Mouse (Mus musculus): ENCODE data around the gene Ubqln4. TPM values are rescaled to one million over a fixed set of nuclear protein-coding genes. Genes with fewer than 3 reads are reported as not detected.

Ubqln4 gene
- total and polyA plus RNA-seq, 3 experiments = 43.6 to 171 (median 83.0) TPM

DNA sequence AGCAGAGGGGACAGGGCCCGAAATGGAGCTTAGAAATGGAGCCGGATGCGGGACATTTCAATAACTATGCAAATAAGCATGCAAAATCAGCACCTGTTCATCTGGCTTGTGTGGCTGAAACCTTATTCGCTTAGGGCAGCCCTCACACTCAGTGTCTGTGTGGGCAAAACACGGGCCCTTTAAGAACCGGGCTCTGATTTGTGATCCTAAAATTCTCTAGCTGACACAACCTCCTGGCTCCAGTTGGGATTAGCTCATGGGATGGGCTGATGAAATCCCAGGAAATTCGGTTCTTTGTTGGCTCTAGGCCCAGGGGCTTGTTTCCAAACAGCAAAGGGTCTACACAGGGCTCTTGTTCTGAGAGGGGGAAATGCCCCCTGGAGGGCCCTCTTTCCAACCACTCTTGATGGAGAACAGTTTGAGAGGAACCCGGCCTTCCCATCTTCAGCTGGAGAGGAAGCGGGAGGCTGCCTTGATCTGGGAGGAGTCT, 62.4 kb downstream of the Ubqln4 start:
- H3K4me1 ChIP-seq (ENCODE audit: control insufficient read depth in 1 of 2, insufficient read depth in 2 of 2, low read length in 2 of 2) = peaks cover 22 to 26% of the 10 kb centered on the region in 2 experiments

DNA sequence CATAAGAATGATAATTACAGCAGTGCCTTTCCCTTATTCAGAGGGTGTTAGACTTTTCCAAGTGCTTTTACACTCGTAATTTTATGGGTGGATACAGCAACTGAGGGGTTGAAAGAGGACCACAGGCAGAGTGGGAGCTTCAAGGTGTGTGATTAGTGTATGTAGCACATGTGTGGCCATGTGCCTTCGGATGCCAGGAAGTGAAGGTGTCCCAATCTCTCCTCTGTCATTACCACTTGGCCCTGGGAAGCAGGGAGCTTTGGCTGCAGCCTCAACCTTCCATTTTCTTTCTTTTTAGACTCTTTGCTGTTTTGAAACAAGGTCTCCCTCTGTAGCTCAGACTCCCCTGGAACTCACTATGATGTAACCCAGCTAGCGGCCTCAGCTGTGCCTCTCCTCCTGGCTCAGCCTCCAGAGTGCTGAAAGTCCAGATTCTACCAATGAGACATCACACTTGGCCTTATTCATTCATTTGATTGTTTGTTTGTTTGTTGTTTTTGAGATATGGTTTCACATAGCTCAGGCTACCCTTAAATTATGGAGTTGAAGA, 63.5 kb downstream of the Ubqln4 start:
- Histone ChIP-seq H3K27ac (ENCODE audit: control insufficient read depth, low read depth, low read length) (no peak overlapping the region), H3K36me3 (ENCODE audit: control insufficient read depth in 1 of 2, insufficient read depth in 2 of 2, low read length in 2 of 2) (peaks cover 0 to 24% of the 10 kb centered on the region in 2 experiments; a peak in 2 of 4 replicates), H3K4me1 (ENCODE audit: control insufficient read depth in 1 of 2, insufficient read depth in 2 of 2, low read length in 2 of 2) (peaks cover 20 to 21% of the 10 kb centered on the region in 2 experiments), H3K9ac (ENCODE audit: control insufficient read depth, low read depth, low read length, poor library complexity, severe bottlenecking) (no peak overlapping the region), H3K27me3 (ENCODE audit: control insufficient read depth in 1 of 2, insufficient read depth in 2 of 2, low read length in 2 of 2) (no peaks in the 10 kb centered on the region), H3K9me3 (replicated peaks; ENCODE audit: insufficient read depth, low read length) (no peaks in the 10 kb centered on the region), H3K79me2 (ENCODE audit: control insufficient read depth, insufficient read depth, low read length, poor library complexity) (peaks cover 19% of the 10 kb centered on the region), H3K4me3 (ENCODE audit: control insufficient read depth in 1 of 2, insufficient read depth in 1 of 2, low read depth in 2 of 2, low read length in 2 of 2) (no peak overlapping the region)
- TF ChIP-seq UBTF (IDR thresholded peaks at IDR 0.05; ENCODE audit: borderline replicate concordance, insufficient read depth, low read depth, low read length) (no peak), POLR2A (IDR thresholded peaks at IDR 0.05; ENCODE audit: control insufficient read depth in 1 of 2, insufficient read depth in 1 of 2, low read depth in 1 of 2, low read length in 2 of 2, poor library complexity in 1 of 2) (no peak), ZNF384 (IDR thresholded peaks at IDR 0.05; ENCODE audit: low read depth, low read length) (no peak), CHD1 (IDR thresholded peaks at IDR 0.05; ENCODE audit: low read depth, low read length) (no peak), GABPA (IDR thresholded peaks at IDR 0.05; ENCODE audit: low read depth, low read length) (no peak), JUND (IDR thresholded peaks at IDR 0.05; ENCODE audit: low read depth, low read length) (no peak), E2F4 (IDR thresholded peaks at IDR 0.05; ENCODE audit: borderline replicate concordance, low read depth, low read length) (no peak), MYC (IDR thresholded peaks at IDR 0.05; ENCODE audit: low read depth, low read length) (no peak), HCFC1 (IDR thresholded peaks at IDR 0.05; ENCODE audit: low read depth, low read length) (no peak), TCF12 (IDR thresholded peaks at IDR 0.05; ENCODE audit: low read depth, low read length) (no peak), POLR2AphosphoS2 (IDR thresholded peaks at IDR 0.05; ENCODE audit: low read length) (no peak), MAX (IDR thresholded peaks at IDR 0.05; ENCODE audit: low read length) (no peak), MXI1 (IDR thresholded peaks at IDR 0.05; ENCODE audit: low read depth, low read length) (no peak), MAZ (IDR thresholded peaks at IDR 0.05; ENCODE audit: low read depth, low read length) (no peak), MAFK (IDR thresholded peaks at IDR 0.05; ENCODE audit: borderline replicate concordance, low read depth, low read length) (no peak), NELFE (IDR thresholded peaks at IDR 0.05; ENCODE audit: low read depth, low read length) (no peak), POLR2AphosphoS5 (IDR thresholded peaks at IDR 0.05; ENCODE audit: borderline replicate concordance, low read depth, low read length) (no peak), ZC3H11A (IDR thresholded peaks at IDR 0.05; ENCODE audit: low read depth, low read length) (no peak), RCOR1 (IDR thresholded peaks at IDR 0.05; ENCODE audit: low read depth, low read length) (no peak), USF2 (IDR thresholded peaks at IDR 0.05; ENCODE audit: borderline replicate concordance in 1 of 2, insufficient read depth in 1 of 2, low read depth in 1 of 2, low read length in 2 of 2) (no peak)
- no peak for DNase-seq (ENCODE audit: low read depth, low spot score)

More for the DNA sequence above, 62.4 kb downstream of the Ubqln4 start:
- Histone ChIP-seq H3K9ac (ENCODE audit: control insufficient read depth, low read depth, low read length, poor library complexity, severe bottlenecking) (no peak overlapping the region), H3K79me2 (ENCODE audit: control insufficient read depth, insufficient read depth, low read length, poor library complexity) (peaks cover 8% of the 10 kb centered on the region), H3K9me3 (replicated peaks; ENCODE audit: insufficient read depth, low read length) (no peaks in the 10 kb centered on the region), H3K27ac (ENCODE audit: control insufficient read depth, low read depth, low read length) (no peak overlapping the region), H3K36me3 (ENCODE audit: control insufficient read depth in 1 of 2, insufficient read depth in 2 of 2, low read length in 2 of 2) (peaks cover 0 to 25% of the 10 kb centered on the region in 2 experiments; a peak in 2 of 4 replicates), H3K4me3 (ENCODE audit: control insufficient read depth in 1 of 2, insufficient read depth in 1 of 2, low read depth in 2 of 2, low read length in 2 of 2) (no peak overlapping the region), H3K27me3 (ENCODE audit: control insufficient read depth in 1 of 2, insufficient read depth in 2 of 2, low read length in 2 of 2) (no peaks in the 10 kb centered on the region)
- DNase-seq (ENCODE audit: low read depth, low spot score) = no peak
- TF ChIP-seq ZNF384 (IDR thresholded peaks at IDR 0.05; ENCODE audit: low read depth, low read length) (no peak), MAX (IDR thresholded peaks at IDR 0.05; ENCODE audit: low read length) (no peak), ZC3H11A (IDR thresholded peaks at IDR 0.05; ENCODE audit: low read depth, low read length) (no peak), TAL1 (IDR thresholded peaks at IDR 0.05; ENCODE audit: low read length) (no peak), USF1 (IDR thresholded peaks at IDR 0.05; ENCODE audit: low read depth, low read length) (no peak), ETS1 (IDR thresholded peaks at IDR 0.05; ENCODE audit: low read depth, low read length) (no peak)

Measured in MEL (cell line).